Mouse (Mus musculus) neural tube, embryonic 14.5 days (tissue): ENCODE measurements around the gene Cep68. TPM values are rescaled to one million over a fixed set of nuclear protein-coding genes. Genes with fewer than 3 reads are reported as not detected.

Experiments used
- ATAC-seq: fragments of 200-750 bp; cut with Nextera tagmentation; 2 replicates; pipeline ENCODE4 v1.8.0; 2017; ENCODE audit warnings: low read depth, mild to moderate bottlenecking, moderate TSS enrichment, moderate library complexity
- H3K27ac ChIP-seq: fragments of 300-500 bp; sonication (generic); 2 replicates; pipeline ENCODE4 v1.5.1; 2014; ENCODE audit warnings: low read depth, mild to moderate bottlenecking, control low read depth, low read length, moderate library complexity, mixed read lengths
- H3K27me3 ChIP-seq: fragments of 300-500 bp; sonication (generic); 2 replicates; pipeline ENCODE4 v1.6.1; 2014; ENCODE audit warnings: low read length; ENCODE audit not compliant: control insufficient read depth, insufficient read depth
- H3K36me3 ChIP-seq: fragments of 300-500 bp; sonication (generic); 2 replicates; pipeline ENCODE4 v1.6.1; 2014; ENCODE audit warnings: low read length, mixed read lengths; ENCODE audit not compliant: control insufficient read depth, insufficient read depth
- H3K4me1 ChIP-seq: fragments of 300-500 bp; sonication (generic); 2 replicates; pipeline ENCODE4 v1.6.1; 2014; ENCODE audit warnings: low read length; ENCODE audit not compliant: control insufficient read depth, insufficient read depth
- H3K4me2 ChIP-seq: fragments of 300-500 bp; sonication (generic); 2 replicates; pipeline ENCODE4 v1.6.1; 2014; ENCODE audit warnings: mild to moderate bottlenecking, low read depth, low read length, control low read depth
- H3K4me3 ChIP-seq: fragments of 300-500 bp; sonication (generic); 2 replicates; pipeline ENCODE4 v1.5.1; 2014; ENCODE audit warnings: low read depth, low read length, control low read depth, mixed read lengths
- H3K9ac ChIP-seq: fragments of 300-500 bp; sonication (generic); replicated peaks from 2 replicates; pipeline ENCODE4 v1.6.1; 2014; ENCODE audit warnings: low read depth, mild to moderate bottlenecking, control low read depth, low read length, mixed read lengths
- H3K9me3 ChIP-seq: fragments of 300-500 bp; sonication (generic); 2 replicates; pipeline ENCODE4 v1.6.1; 2016; ENCODE audit warnings: low read length; ENCODE audit not compliant: control insufficient read depth
- WGBS: fragments of 180-500 bp; shearing (Covaris S2); extraction: QIAGEN DNeasy Blood & Tissue Kit; methylation state at CpG from one replicate; pipeline ENCODE4 v1.1.7; 2014; 5-methylcytosine and 5-hydroxymethylcytosine counted together
- polyA plus RNA-seq: library from polyadenylated mRNA; unstranded; fragments of >200 nt; fragmentation: Nextera tagmentation; extraction: Ambion mirVana; gene quantifications from 2 replicates; pipeline ENCODE4 v1.2.1, GENCODE M21; 2014

Gene Cep68
- polyA plus RNA-seq, 1 experiment from 2014 or later, result 28.0 TPM

DNA sequence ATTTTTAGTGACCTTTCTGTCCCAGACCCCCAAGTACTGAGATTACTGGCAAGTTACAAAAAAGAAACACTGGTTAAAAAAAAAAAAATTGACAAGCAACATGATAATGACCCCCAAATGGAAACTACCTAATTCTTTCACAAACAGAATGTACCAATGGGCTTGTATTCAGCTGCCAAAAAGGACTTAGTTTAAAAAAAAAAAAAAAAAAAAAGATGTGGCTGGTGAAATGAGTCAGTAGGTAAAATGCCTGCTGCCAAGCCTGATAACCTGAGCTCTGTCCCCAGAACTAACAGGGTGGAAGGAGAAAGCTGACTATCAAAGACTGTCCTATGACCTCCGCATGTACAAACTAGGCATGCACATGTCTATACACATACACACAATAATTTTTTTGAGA, 32.0 kb downstream of the Cep68 start:
- 96% methylated on average over 1 of the region's 1 CpGs for WGBS
- H3K27ac ChIP-seq, result no peak overlapping the region
- H3K36me3 ChIP-seq, result peaks cover 24% of the 10 kb centered on the region
- no peaks in the 10 kb centered on the region for H3K27me3 ChIP-seq
- H3K4me1 ChIP-seq, result no peaks in the 10 kb centered on the region
- no peak for ATAC-seq
- no peak overlapping the region for H3K4me3 ChIP-seq
- H3K9ac ChIP-seq, result no peak overlapping the region
- no peaks in the 10 kb centered on the region for H3K9me3 ChIP-seq
- H3K4me2 ChIP-seq, result no peak overlapping the region

DNA sequence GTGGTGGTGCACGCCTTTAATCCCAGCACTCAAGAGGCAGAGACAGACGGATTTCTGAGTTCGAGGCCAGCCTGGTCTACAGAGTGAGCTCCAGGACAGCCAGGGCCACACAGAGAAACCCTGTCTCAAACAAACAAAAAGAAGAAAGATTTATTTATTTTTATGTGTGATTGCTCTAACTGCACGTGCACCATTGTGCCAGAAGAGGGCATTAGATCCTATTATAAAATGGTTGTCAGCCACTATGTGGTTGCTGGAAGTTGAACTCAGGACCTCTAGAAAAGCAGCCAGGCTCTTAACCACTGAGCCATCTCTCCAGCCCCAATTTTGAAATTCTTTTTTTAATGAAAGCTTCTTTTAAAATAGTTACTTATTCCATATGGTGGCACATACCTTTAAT, 32.8 kb downstream of the Cep68 start:
- Histone ChIP-seq H3K4me1 (no peaks in the 10 kb centered on the region), H3K9me3 (no peaks in the 10 kb centered on the region), H3K4me3 (no peak overlapping the region), H3K9ac (no peak overlapping the region), H3K27me3 (no peaks in the 10 kb centered on the region), H3K27ac (no peak overlapping the region), H3K4me2 (no peak overlapping the region), H3K36me3 (peaks cover 24% of the 10 kb centered on the region)
- WGBS, result 88% methylated on average over 4 of the region's 4 CpGs
- no peak for ATAC-seq

DNA sequence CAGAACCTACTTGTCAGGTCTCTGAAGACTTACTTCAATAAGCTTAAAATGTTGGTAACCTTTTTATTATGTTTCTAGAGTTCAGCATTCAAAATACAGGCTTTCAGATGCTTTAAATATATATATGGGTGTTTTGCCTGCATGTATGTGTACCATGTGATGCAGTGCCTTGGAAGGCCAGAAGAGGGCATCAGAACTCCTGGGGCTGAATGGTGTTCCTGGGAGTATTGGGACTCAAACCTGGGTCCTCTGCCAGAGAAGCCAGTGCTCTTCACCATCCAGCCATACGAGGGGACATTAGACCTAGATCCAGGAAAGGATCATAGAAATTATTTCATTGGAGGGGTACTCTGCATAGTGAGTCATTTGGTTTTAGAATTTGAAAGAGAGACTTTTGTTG, 34.5 kb downstream of the Cep68 start:
- no peak for ATAC-seq
- Histone ChIP-seq H3K9ac (no peak overlapping the region), H3K9me3 (no peaks in the 10 kb centered on the region), H3K4me2 (no peak overlapping the region), H3K27ac (no peak overlapping the region), H3K27me3 (no peaks in the 10 kb centered on the region), H3K4me3 (no peak overlapping the region), H3K36me3 (peaks cover 23% of the 10 kb centered on the region), H3K4me1 (no peaks in the 10 kb centered on the region)
- WGBS, result 96% methylated on average over 1 of the region's 1 CpGs

DNA sequence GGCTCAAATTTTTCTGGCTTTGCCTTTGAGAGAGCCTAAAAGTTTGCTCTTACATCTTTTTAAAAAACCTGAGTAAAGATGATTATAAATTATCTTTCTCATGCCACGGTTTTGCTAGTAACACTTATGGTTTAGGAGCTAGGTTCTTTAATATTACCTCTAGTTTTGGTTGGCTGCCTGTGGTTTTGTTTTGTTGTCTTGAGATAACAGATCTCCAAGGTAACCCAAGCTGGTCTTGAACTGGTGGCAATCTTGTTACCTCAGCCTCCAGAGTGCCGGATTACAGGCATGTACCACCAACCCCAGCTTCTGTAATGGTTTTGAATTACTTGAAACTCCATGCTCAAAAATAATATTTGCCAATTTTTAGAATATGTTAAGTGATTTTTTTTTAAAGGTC, 37.4 kb downstream of the Cep68 start:
- Histone ChIP-seq H3K36me3 (peaks cover 10% of the 10 kb centered on the region; the same call in 1 of the 2 replicates), H3K27ac (no peak overlapping the region), H3K4me3 (no peak overlapping the region), H3K9me3 (no peaks in the 10 kb centered on the region), H3K9ac (no peak overlapping the region), H3K4me2 (no peak overlapping the region), H3K27me3 (no peaks in the 10 kb centered on the region), H3K4me1 (peaks cover 1% of the 10 kb centered on the region; the same call in 1 of the 2 replicates)
- ATAC-seq, result no peak
- WGBS, result 92% methylated on average over 2 of the region's 2 CpGs

DNA sequence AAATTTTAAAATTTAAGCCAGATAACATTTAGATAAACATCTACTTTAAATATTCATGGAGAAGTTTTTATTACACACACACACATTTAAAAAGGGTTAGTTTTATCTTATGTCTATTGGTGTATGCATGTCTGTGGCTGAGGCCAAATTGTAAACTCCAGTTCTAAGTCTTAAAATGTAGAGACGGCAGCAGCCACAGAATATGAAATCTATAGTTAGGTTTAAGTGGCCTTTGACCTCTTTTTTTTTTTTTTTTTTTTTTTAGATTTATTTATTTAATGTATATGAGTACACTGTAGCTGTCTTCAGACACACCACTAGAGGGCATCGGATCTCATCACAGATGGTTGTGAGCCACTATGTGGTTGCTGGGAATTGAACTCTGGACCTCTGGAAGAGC, 41.6 kb downstream of the Cep68 start:
- no peaks in the 10 kb centered on the region for H3K27me3 ChIP-seq
- no peak overlapping the region for H3K9ac ChIP-seq
- no peak for ATAC-seq
- no peaks in the 10 kb centered on the region for H3K36me3 ChIP-seq
- no peak overlapping the region for H3K27ac ChIP-seq
- 78% methylated on average over 2 of the region's 2 CpGs for WGBS
- peaks cover 26% of the 10 kb centered on the region for H3K4me1 ChIP-seq
- H3K4me2 ChIP-seq, result no peak overlapping the region
- no peaks in the 10 kb centered on the region for H3K9me3 ChIP-seq
- no peak overlapping the region for H3K4me3 ChIP-seq

DNA sequence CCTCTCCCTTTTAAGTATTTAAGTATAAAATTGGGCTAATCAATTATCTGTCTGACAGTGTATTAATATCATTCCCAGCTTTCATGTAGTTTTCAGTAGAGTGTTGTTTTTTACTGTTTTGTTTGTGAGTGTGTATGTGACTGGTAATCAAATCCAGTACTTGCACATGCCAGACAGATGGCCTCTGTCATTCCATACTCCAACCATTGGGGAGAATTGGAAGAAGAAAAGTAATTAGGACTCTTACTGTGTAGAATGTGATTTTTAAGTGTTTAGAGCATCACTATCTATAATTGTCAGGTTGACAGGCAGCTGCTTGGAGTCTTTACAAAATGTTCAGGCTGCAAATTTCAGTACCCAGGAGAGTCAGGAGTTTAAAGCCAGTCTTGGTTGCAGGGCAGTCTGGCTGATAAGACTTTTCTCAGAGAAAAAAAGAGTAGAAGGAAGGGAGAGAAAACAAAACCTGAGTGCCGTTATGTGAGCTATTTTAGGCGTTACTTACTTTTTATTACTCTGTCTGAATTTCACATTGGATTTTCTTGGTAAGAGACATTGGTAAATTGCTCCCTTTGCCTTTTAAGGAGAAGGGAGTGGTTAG, 42.5 kb downstream of the Cep68 start:
- Histone ChIP-seq H3K4me1 (peaks cover 29% of the 10 kb centered on the region), H3K9me3 (no peaks in the 10 kb centered on the region), H3K4me2 (no peak overlapping the region), H3K27ac (no peak overlapping the region), H3K4me3 (no peak overlapping the region), H3K27me3 (no peaks in the 10 kb centered on the region), H3K9ac (no peak overlapping the region), H3K36me3 (no peaks in the 10 kb centered on the region)
- no peak for ATAC-seq
- WGBS, result 61% methylated on average over 2 of the region's 2 CpGs

DNA sequence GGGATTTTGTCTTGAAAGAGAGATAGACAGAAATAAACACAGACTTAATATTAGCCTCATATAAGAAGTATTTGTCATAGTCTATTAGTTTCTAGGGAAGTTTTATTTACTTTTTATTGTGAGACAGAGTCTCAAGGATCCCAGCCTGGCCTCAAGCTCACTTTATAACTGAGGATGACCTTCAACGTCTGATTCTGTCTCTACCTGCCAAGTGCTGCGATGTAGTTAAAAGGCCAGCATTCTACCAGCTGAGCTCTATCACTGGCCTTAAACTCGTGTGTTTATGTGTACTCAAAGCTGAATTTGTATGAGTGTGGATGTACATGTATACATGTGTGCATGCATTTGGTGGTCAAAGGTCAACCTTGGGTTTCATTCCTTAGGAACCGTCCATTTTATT, 43.7 kb downstream of the Cep68 start:
- peaks cover 29% of the 10 kb centered on the region for H3K4me1 ChIP-seq
- no peak overlapping the region for H3K4me3 ChIP-seq
- H3K9me3 ChIP-seq, result no peaks in the 10 kb centered on the region
- no peak overlapping the region for H3K4me2 ChIP-seq
- no peaks in the 10 kb centered on the region for H3K36me3 ChIP-seq
- H3K27ac ChIP-seq, result no peak overlapping the region
- 90% methylated on average over 4 of the region's 4 CpGs for WGBS
- no peak for ATAC-seq
- no peaks in the 10 kb centered on the region for H3K27me3 ChIP-seq
- no peak overlapping the region for H3K9ac ChIP-seq

DNA sequence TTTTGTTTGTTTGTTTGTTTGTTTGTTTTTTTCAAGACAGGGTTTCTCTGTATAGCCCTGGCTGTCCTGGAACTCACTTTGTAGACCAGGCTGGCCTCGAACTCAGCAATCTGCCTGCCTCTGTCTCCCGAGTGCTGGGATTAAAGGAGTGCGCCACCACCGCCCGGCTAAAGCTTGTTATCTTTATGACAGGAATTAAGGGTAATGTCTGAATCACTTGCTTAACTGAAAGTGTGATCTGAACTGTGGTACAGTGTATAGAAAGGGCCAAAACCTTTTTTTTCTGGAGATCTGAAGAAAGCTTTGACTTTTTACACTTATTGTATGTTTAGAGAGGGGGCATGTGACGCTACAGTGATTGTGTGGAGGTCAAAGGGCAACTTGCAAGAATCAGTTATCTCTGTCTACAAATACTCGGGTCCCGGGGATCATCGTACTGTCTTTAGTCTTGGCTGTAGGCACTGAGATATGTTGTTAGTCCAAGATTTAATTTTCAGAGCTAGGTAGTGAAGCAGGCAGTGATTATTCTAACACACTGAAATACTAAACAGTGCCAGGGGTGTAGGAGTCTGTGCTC, 44.3 kb downstream of the Cep68 start:
- Histone ChIP-seq H3K27me3 (no peaks in the 10 kb centered on the region), H3K9ac (no peak overlapping the region), H3K27ac (no peak overlapping the region), H3K36me3 (no peaks in the 10 kb centered on the region), H3K9me3 (no peaks in the 10 kb centered on the region), H3K4me2 (no peak overlapping the region), H3K4me3 (no peak overlapping the region), H3K4me1 (peaks cover 29% of the 10 kb centered on the region)
- ATAC-seq, result no peak
- WGBS, result 82% methylated on average over 9 of the region's 9 CpGs

DNA sequence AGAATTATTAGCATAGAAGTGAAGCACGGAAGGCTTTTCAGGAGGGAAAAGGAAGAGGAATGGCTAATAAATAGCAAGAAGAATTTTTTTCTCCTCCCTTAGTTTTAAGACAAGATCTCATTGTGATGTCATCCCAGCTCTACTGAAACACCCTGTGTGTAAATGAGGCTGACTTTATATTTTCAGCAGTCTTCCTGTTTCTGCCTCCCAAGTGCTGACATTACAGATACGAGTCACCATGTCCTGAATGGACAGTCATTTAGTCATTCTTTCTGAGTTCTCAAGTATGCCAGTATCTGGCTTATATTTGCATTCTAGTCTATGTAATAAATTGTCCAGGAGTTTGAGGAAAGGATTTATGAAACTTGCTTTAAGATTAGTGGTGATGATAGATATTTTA, 44.9 kb downstream of the Cep68 start:
- Histone ChIP-seq H3K36me3 (no peaks in the 10 kb centered on the region), H3K9me3 (no peaks in the 10 kb centered on the region), H3K4me2 (0 out of 2 replicates have a peak overlapping the region, but pooled peaks have one; percentile 40), H3K4me1 (peaks cover 29% of the 10 kb centered on the region), H3K4me3 (no peak overlapping the region), H3K9ac (no peak overlapping the region), H3K27ac (no peak overlapping the region), H3K27me3 (no peaks in the 10 kb centered on the region)
- no peak for ATAC-seq
- 79% methylated on average over 2 of the region's 2 CpGs for WGBS
